Mouse (Mus musculus) kidney, embryonic 15.5 days (tissue): ENCODE measurements around the gene Top3b. TPM values are rescaled to one million over a fixed set of nuclear protein-coding genes. Genes with fewer than 3 reads are reported as not detected.
A peak's percentile ranks its signal among the peaks of the same experiment; 100 is the strongest.
"Not testable (repeated sequence)": the region's sequence is repeated elsewhere in the genome, so short reads cannot be mapped to it uniquely, and the experiment has no call there.

Experiments
- ATAC-seq: fragments of 200-750 bp; cut with Nextera tagmentation; replicated peaks from 2 replicates; pipeline ENCODE4 v1.8.0; 2017; ENCODE audit warnings: moderate TSS enrichment; ENCODE audit not compliant: low FRiP score
- H3K27ac ChIP-seq: fragments of 300-500 bp; sonication (generic); 2 replicates; pipeline ENCODE4 v1.5.1; 2015; ENCODE audit warnings: mild to moderate bottlenecking, inconsistent platforms
- H3K27me3 ChIP-seq: fragments of 300-500 bp; sonication (generic); 2 replicates; pipeline ENCODE4 v1.6.1; 2015; ENCODE audit warnings: inconsistent platforms
- H3K36me3 ChIP-seq: fragments of 300-500 bp; sonication (generic); 2 replicates; pipeline ENCODE4 v1.6.1; 2015; ENCODE audit warnings: inconsistent platforms
- H3K4me1 ChIP-seq: fragments of 300-500 bp; sonication (generic); 2 replicates; pipeline ENCODE4 v1.6.1; 2015; ENCODE audit warnings: inconsistent platforms
- H3K4me2 ChIP-seq: fragments of 300-500 bp; sonication (generic); 2 replicates; pipeline ENCODE4 v1.6.1; 2015; ENCODE audit warnings: moderate library complexity, mild to moderate bottlenecking, inconsistent platforms
- H3K4me3 ChIP-seq: fragments of 300-500 bp; sonication (generic); replicated peaks from 2 replicates; pipeline ENCODE4 v1.5.1; 2015; ENCODE audit warnings: mild to moderate bottlenecking, inconsistent platforms
- H3K9ac ChIP-seq: fragments of 300-500 bp; sonication (generic); 2 replicates; pipeline ENCODE4 v1.6.1; 2015; ENCODE audit warnings: mild to moderate bottlenecking, inconsistent platforms
- H3K9me3 ChIP-seq: fragments of 300-500 bp; sonication (generic); replicated peaks from 2 replicates; pipeline ENCODE4 v1.6.1; 2016; ENCODE audit warnings: inconsistent platforms
- WGBS: fragments of 180-500 bp; shearing (Covaris S2); methylation state at CpG from one replicate; pipeline ENCODE4 v1.1.7; 2015; ENCODE audit warnings: mixed read lengths; 5-methylcytosine and 5-hydroxymethylcytosine counted together
- polyA plus RNA-seq: library from polyadenylated mRNA; unstranded; fragments of >200 nt; fragmentation: Nextera tagmentation; extraction: Ambion mirVana; gene quantifications from 2 replicates; pipeline ENCODE4 v1.2.1, GENCODE M21; 2015

The Top3b gene
- polyA plus RNA-seq: 62.8 and 74.7 TPM in 2 replicates

- peaks cover 8% of the 10 kb centered on the region for H3K36me3 ChIP-seq
- H3K9ac ChIP-seq: peak within 1 kb of the TSS; percentile 90
- peaks cover 13% of the 10 kb centered on the region for H3K4me1 ChIP-seq
- peaks cover 1% of the 10 kb centered on the region; the same call in 1 of the 2 replicates for H3K9me3 ChIP-seq
- WGBS: under 1% methylated on average over 49 of the region's 49 CpGs
- ATAC-seq: peak; percentile 98
- H3K27me3 ChIP-seq: no peaks in the 10 kb centered on the region
- H3K27ac ChIP-seq: peak within 1 kb of the TSS; percentile 95
- H3K4me2 ChIP-seq: peak within 1 kb of the TSS; percentile 71
- H3K4me3 ChIP-seq: peak within 1 kb of the TSS; percentile 66
Measured at GRCm38 (mm10) chr16:16870617-16871331, at the start of gene Top3b, which contains the start of gene Vpreb1. Top3b (plus strand) TSS chr16:16870736. Vpreb1 (minus strand) TSS chr16:16870843.

GRCm38 (mm10) chr16:16825476-16825875 is 45.1 kb upstream of the Top3b start:
- H3K27ac ChIP-seq: no peak overlapping the region
- no peak overlapping the region for H3K4me2 ChIP-seq
- peaks cover 7% of the 10 kb centered on the region for H3K4me1 ChIP-seq
- H3K27me3 ChIP-seq: no peaks in the 10 kb centered on the region
- WGBS: 36% methylated on average over 5 of the region's 5 CpGs
- H3K9me3 ChIP-seq: no peaks in the 10 kb centered on the region
- no peak overlapping the region for H3K9ac ChIP-seq
- no peak overlapping the region for H3K4me3 ChIP-seq
- no peak for ATAC-seq
- H3K36me3 ChIP-seq: no peaks in the 10 kb centered on the region

- H3K4me3 ChIP-seq: no peak overlapping the region
- WGBS: 93% methylated on average over 2 of the region's 2 CpGs
- no peaks in the 10 kb centered on the region for H3K9me3 ChIP-seq
- no peak overlapping the region for H3K27ac ChIP-seq
- H3K4me2 ChIP-seq: no peak overlapping the region
- H3K27me3 ChIP-seq: no peaks in the 10 kb centered on the region
- no peaks in the 10 kb centered on the region for H3K36me3 ChIP-seq
- peaks cover 7% of the 10 kb centered on the region for H3K4me1 ChIP-seq
- no peak for ATAC-seq
- H3K9ac ChIP-seq: no peak overlapping the region
Measured at GRCm38 (mm10) chr16:16826223-16826622, 44.3 kb upstream of the Top3b start.

- peak within 1 kb of the TSS; percentile 44 for H3K4me3 ChIP-seq
- no peaks in the 10 kb centered on the region for H3K36me3 ChIP-seq
- H3K27ac ChIP-seq: no peak within 1 kb of the TSS
- WGBS: 6% methylated on average over 33 of the region's 33 CpGs
- peaks cover 7% of the 10 kb centered on the region for H3K4me1 ChIP-seq
- H3K4me2 ChIP-seq: peak within 1 kb of the TSS; percentile 76
- ATAC-seq: peak; percentile 92
- H3K27me3 ChIP-seq: no peaks in the 10 kb centered on the region
- H3K9ac ChIP-seq: peak within 1 kb of the TSS; percentile 21; the same call in 1 of the 2 replicates
- H3K9me3 ChIP-seq: no peaks in the 10 kb centered on the region
Measured at GRCm38 (mm10) chr16:16828757-16829615, 41.5 kb upstream of the Top3b start, which contains the start of gene Spag6l. Spag6l (minus strand) TSS chr16:16829456.

- ATAC-seq: no peak
- H3K4me3 ChIP-seq: no peak overlapping the region
- H3K4me1 ChIP-seq: peaks cover 7% of the 10 kb centered on the region
- H3K27ac ChIP-seq: no peak overlapping the region
- no peak overlapping the region for H3K9ac ChIP-seq
- WGBS: 84% methylated on average over 3 of the region's 3 CpGs
- no peaks in the 10 kb centered on the region for H3K36me3 ChIP-seq
- no peaks in the 10 kb centered on the region for H3K9me3 ChIP-seq
- no peaks in the 10 kb centered on the region for H3K27me3 ChIP-seq
- 0 out of 2 replicates have a peak overlapping the region, but pooled peaks have one; percentile 76 for H3K4me2 ChIP-seq
Measured at GRCm38 (mm10) chr16:16829671-16830070, 40.9 kb upstream of the Top3b start.

DNA sequence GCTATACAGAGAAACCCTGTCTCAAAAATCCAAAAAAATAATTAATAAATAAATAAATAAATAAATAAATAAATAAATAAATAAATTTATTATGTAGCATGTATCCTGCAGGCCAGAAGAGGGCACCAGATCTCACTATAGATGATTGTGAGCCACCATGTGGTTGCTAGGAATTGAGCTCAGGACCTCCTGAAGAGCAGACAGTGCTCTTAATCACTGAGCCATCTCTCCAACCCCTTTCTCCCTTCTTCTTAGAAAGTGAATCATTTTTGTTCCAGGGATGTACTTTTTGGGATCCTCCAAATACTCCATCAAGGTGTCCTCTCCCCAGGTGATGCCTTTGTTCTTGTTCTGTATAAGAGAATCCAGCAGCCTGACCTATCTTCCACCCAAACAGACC is 21.3 kb upstream of the Top3b start:
- ATAC-seq: no peak
- H3K27ac ChIP-seq: no peak overlapping the region
- no peaks in the 10 kb centered on the region for H3K4me1 ChIP-seq
- H3K9me3 ChIP-seq: no peaks in the 10 kb centered on the region
- H3K4me3 ChIP-seq: no peak overlapping the region
- no peak overlapping the region for H3K4me2 ChIP-seq
- no peak overlapping the region for H3K9ac ChIP-seq
- H3K36me3 ChIP-seq: no peaks in the 10 kb centered on the region
- H3K27me3 ChIP-seq: no peaks in the 10 kb centered on the region

- no peak for ATAC-seq
- Histone ChIP-seq H3K27ac (no peak overlapping the region), H3K4me1 (no peaks in the 10 kb centered on the region), H3K4me2 (no peak overlapping the region), H3K36me3 (no peaks in the 10 kb centered on the region), H3K27me3 (no peaks in the 10 kb centered on the region), H3K4me3 (no peak overlapping the region), H3K9ac (no peak overlapping the region), H3K9me3 (no peaks in the 10 kb centered on the region)
- WGBS: 86% methylated on average over 3 of the region's 3 CpGs
Measured at GRCm38 (mm10) chr16:16852411-16852810, 18.1 kb upstream of the Top3b start.

GRCm38 (mm10) chr16:16854836-16855235 is 15.7 kb upstream of the Top3b start:
- no peak overlapping the region for H3K4me2 ChIP-seq
- no peak overlapping the region for H3K9ac ChIP-seq
- H3K27ac ChIP-seq: no peak overlapping the region
- 40% methylated on average over 6 of the region's 6 CpGs for WGBS
- no peak overlapping the region for H3K4me3 ChIP-seq
- H3K9me3 ChIP-seq: no peaks in the 10 kb centered on the region
- no peaks in the 10 kb centered on the region for H3K36me3 ChIP-seq
- no peak for ATAC-seq
- H3K27me3 ChIP-seq: no peaks in the 10 kb centered on the region
- H3K4me1 ChIP-seq: no peaks in the 10 kb centered on the region

GRCm38 (mm10) chr16:16855541-16855940 is 15.0 kb upstream of the Top3b start:
- ATAC-seq: no peak
- no peaks in the 10 kb centered on the region for H3K9me3 ChIP-seq
- no peak overlapping the region for H3K4me2 ChIP-seq
- WGBS: 92% methylated on average over 1 of the region's 1 CpGs
- no peak overlapping the region for H3K9ac ChIP-seq
- H3K27ac ChIP-seq: no peak overlapping the region
- H3K4me1 ChIP-seq: no peaks in the 10 kb centered on the region
- no peaks in the 10 kb centered on the region for H3K36me3 ChIP-seq
- H3K4me3 ChIP-seq: no peak overlapping the region
- H3K27me3 ChIP-seq: no peaks in the 10 kb centered on the region

DNA sequence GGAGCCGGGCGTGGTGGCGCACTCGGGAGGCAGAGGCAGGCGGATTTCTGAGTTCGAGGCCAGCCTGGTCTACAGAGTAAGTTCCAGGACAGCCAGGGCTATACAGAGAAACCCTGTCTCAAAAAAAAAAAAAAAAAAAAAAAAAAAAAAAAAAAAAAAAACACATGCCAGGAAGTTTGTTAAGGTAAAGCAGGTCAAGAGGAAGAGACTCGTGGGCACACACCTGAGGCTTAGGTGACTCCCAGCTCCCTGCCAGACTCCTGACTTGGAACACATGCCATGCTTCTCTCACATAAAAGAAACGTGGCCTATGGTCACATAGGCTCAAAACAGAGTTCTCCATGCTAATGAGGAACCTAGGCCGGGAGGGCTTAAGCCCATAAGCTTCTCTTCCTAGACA is 14.5 kb upstream of the Top3b start:
- H3K4me3 ChIP-seq, H3K27ac ChIP-seq, ATAC-seq, H3K9ac ChIP-seq, H3K9me3 ChIP-seq, H3K4me2 ChIP-seq, H3K4me1 ChIP-seq, H3K27me3 ChIP-seq, H3K36me3 ChIP-seq: not testable (repeated sequence)
- 86% methylated on average over 9 of the region's 9 CpGs for WGBS

DNA sequence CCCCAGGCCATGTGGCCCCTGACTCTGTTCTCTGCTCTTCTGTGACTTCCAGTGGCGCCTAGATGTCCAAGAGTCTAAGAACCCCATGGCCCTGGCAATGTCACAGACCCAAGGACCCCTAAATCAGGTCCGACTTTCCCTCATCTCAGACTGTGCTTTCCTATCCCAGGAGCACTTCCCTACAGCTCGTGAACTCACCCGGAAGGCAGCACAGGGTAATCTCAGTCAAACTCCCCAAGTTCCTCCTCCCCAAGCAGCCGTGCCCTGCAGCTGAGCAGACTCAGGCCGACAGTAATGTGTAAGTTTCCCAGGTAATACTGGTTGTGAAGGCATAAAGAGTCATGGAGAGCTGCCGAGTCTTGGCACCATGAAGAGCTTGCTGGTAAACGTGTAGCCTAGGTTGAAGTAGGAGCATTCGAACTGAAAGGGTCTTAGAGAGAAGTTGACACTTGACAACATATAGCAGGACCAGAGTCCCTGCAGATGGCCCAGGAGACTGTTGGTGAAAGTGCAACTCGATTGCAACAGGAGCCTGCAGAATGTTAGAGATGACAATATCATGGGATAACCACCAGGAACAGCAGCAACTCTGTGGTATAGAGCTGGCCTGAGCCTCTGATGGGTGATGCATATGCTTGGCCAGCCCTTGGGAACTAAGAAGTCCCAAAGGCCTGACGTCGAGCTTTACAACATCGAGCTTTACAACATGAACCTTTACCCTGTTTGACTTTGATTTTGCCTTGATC is 13.6 kb upstream of the Top3b start:
- Histone ChIP-seq H3K4me1 (no peaks in the 10 kb centered on the region), H3K27ac (no peak overlapping the region), H3K4me2 (no peak overlapping the region), H3K9ac (no peak overlapping the region), H3K4me3 (no peak overlapping the region), H3K36me3 (no peaks in the 10 kb centered on the region), H3K9me3 (no peaks in the 10 kb centered on the region), H3K27me3 (no peaks in the 10 kb centered on the region)
- 72% methylated on average over 13 of the region's 13 CpGs for WGBS
- ATAC-seq: no peak

DNA sequence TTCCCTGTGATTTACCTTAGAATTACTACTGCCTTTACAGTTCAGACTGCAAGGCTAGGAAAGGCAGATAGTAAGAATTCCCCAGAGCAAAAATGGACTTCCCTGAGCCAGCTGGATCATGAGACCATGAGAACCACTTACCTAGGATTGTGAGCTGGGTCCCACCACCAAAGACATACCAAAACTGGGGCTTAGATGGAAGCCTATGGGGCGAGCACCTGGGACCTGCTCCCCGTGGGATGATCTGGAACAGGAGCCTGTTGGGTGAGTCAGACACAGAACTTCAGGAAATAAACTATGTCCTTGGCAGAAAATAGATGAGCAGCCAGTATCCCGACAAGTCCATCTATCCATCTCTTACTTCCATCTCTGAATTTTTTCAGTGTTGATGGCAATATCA is 8.2 kb upstream of the Top3b start:
- no peak for ATAC-seq
- Histone ChIP-seq H3K4me1 (no peaks in the 10 kb centered on the region), H3K36me3 (no peaks in the 10 kb centered on the region), H3K9ac (no peak overlapping the region), H3K4me2 (no peak overlapping the region), H3K27me3 (no peaks in the 10 kb centered on the region), H3K9me3 (no peaks in the 10 kb centered on the region), H3K27ac (no peak overlapping the region), H3K4me3 (no peak overlapping the region)
- WGBS: 71% methylated on average over 3 of the region's 3 CpGs
